Mouse (Mus musculus) heart, adult 2 months (tissue): ENCODE measurements around the gene Elp4. TPM values are rescaled to one million over a fixed set of nuclear protein-coding genes. Genes with fewer than 3 reads are reported as not detected.

Experiments used
- DNase-seq, 2 experiments: peaks; one replicate each; pipeline ENCODE4 v3.0.0; 2021
- H3K27ac ChIP-seq: fragments of 200-600 bp; 2 replicates; pipeline ENCODE4 v1.8.1; 2022
- H3K27me3 ChIP-seq: fragments of 200-500 bp; 2 replicates; pipeline ENCODE4 v1.6.1; 2012; ENCODE audit warnings: mild to moderate bottlenecking, low read length, inconsistent platforms, mixed read lengths; ENCODE audit not compliant: control insufficient read depth, insufficient read depth
- H3K36me3 ChIP-seq: fragments of 200-500 bp; 2 replicates; pipeline ENCODE4 v1.6.1; 2012; ENCODE audit warnings: low read length, inconsistent platforms; ENCODE audit not compliant: control insufficient read depth, insufficient read depth
- H3K4me1 ChIP-seq: fragments of 200-500 bp; 2 replicates; pipeline ENCODE4 v1.6.1; 2011; ENCODE audit warnings: low read length; ENCODE audit not compliant: control insufficient read depth, insufficient read depth
- H3K4me3 ChIP-seq: fragments of 200-600 bp; 2 replicates; pipeline ENCODE4 v1.8.1; 2022
- H3K79me2 ChIP-seq: fragments of 200-500 bp; replicated peaks from 2 replicates; pipeline ENCODE4 v1.6.1; 2012; ENCODE audit warnings: mild to moderate bottlenecking, inconsistent platforms, low read length, moderate library complexity, mixed read lengths; ENCODE audit not compliant: control insufficient read depth, insufficient read depth
- H3K9ac ChIP-seq: fragments of 200-500 bp; 2 replicates; pipeline ENCODE4 v1.6.1; 2012; ENCODE audit warnings: low read depth, mild to moderate bottlenecking, control low read depth, inconsistent platforms, low read length, mixed read lengths
- CTCF ChIP-seq: fragments of 200-600 bp; IDR thresholded peaks from 2 replicates; pipeline ENCODE4 v1.8.1; 2022; ENCODE audit warnings: antibody characterized with exemption, mild to moderate bottlenecking, moderate library complexity
- EP300 ChIP-seq: fragments of 200-500 bp; IDR thresholded peaks from 2 replicates; pipeline ENCODE4 v1.6.1; 2011; ENCODE audit warnings: low read depth, low read length, control low read depth; ENCODE audit not compliant: insufficient read depth
- POLR2A ChIP-seq: fragments of 200-500 bp; IDR thresholded peaks from 2 replicates; pipeline ENCODE4 v1.6.1; 2011; ENCODE audit warnings: mild to moderate bottlenecking, low read depth, low read length, control low read depth; ENCODE audit not compliant: insufficient read depth
- WGBS: fragments of 180-500 bp; shearing (Covaris S2); methylation state at CpG from one replicate; pipeline ENCODE4 v1.1.7; 2018; 5-methylcytosine and 5-hydroxymethylcytosine counted together
- intact Hi-C: fragments of 180-260 bp; cut with DNase I; formaldehyde crosslinking; loops from one replicate; pipeline ENCODE4 v1.15.1; 2025
- long read RNA-seq: library from polyadenylated mRNA; stranded (forward); transcript quantifications from one replicate; pipeline ENCODE4 v2.0.0, GENCODE M21; 2021
- polyA plus RNA-seq: library from polyadenylated mRNA; depleted of rRNA; stranded (reverse); fragments of >200 nt; gene quantifications from 2 replicates; pipeline ENCODE4 v1.2.3, GENCODE M21; 2012; rRNA removed
- total RNA-seq, 2 experiments: library from RNA; stranded (reverse); gene quantifications; 2 replicates each; pipeline ENCODE4 v1.2.3; 2021

Elp4 gene
- total RNA-seq (10 to 100 TPM; 11.2 to 12.3 TPM), polyA plus RNA-seq (2.1 and 3.7 TPM in 2 replicates)
- long read RNA-seq, transcript Elp4-202 (10 exons, 3,048 nt) = major isoform, 14 of 17 reads
- long read RNA-seq, partial matches to known transcripts = 0 of 17 reads
- long read RNA-seq, other reads (novel, unspliced or antisense) = 3 of 17 reads

GRCm38 (mm10) chr2:105903896-105904756 lies at the start of gene Elp4, which contains the start of gene Immp1l:
Gene Elp4, minus strand, starts transcription at chr2:105904564.
Gene Immp1l, plus strand, starts transcription at chr2:105904638.
- Histone ChIP-seq H3K9ac (peak within 1 kb of the TSS; percentile 92), H3K27ac (peak within 1 kb of the TSS; percentile 90), H3K36me3 (no peaks in the 10 kb centered on the region; the same call in 1 of the 2 replicates), H3K79me2 (peaks cover 1% of the 10 kb centered on the region), H3K27me3 (no peaks in the 10 kb centered on the region), H3K4me3 (peak within 1 kb of the TSS; percentile 73), H3K4me1 (no peaks in the 10 kb centered on the region; the same call in 1 of the 2 replicates)
- intact Hi-C loops = loop anchor here (5.0 to 10.0 kb wide), 3 partner anchors 98 to 289 kb away; partner anchors contain the start of gene Dnajc24
- TF ChIP-seq CTCF (no peak), POLR2A (peak; percentile 94)
- under 1% methylated on average over 39 of the region's 39 CpGs for WGBS
- DNase-seq = peak; percentile 97 to 98

DNA sequence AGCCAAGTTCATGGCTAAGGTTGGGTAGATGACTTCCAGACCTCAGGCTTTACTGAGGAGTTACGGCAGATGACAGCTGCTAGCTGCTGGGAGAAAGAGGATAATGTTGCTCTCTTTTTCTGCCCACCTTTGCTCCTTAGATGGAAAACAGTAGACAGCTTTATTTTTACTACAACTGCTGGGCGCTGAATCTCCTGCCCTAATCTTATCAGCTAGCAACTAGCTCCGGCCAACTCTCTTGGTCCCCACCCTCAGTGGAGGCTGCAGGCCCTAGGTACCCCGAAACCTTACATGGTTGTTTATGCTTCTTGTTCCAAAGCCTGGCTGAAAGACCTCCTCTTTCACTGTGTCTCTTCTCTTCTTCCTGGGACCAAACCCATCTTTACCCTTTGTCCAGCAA lies 49.5 kb upstream of the Elp4 start:
- Histone ChIP-seq H3K9ac (no peak overlapping the region), H3K36me3 (peaks cover 7% of the 10 kb centered on the region; the same call in 1 of the 2 replicates), H3K27ac (no peak overlapping the region), H3K4me3 (no peak overlapping the region), H3K79me2 (no peaks in the 10 kb centered on the region), H3K27me3 (no peaks in the 10 kb centered on the region), H3K4me1 (peaks cover 3% of the 10 kb centered on the region)
- 55% methylated on average over 4 of the region's 4 CpGs for WGBS
- intact Hi-C loops = no loop called here
- no peak for DNase-seq
- TF ChIP-seq POLR2A (no peak), CTCF (no peak), EP300 (no peak)

- Histone ChIP-seq H3K9ac (no peak overlapping the region), H3K4me1 (peaks cover 3% of the 10 kb centered on the region), H3K4me3 (no peak overlapping the region), H3K27ac (no peak overlapping the region), H3K27me3 (no peaks in the 10 kb centered on the region), H3K79me2 (no peaks in the 10 kb centered on the region), H3K36me3 (peaks cover 7% of the 10 kb centered on the region; the same call in 1 of the 2 replicates)
- 98% methylated on average over 1 of the region's 1 CpGs for WGBS
- no peak for DNase-seq
- TF ChIP-seq POLR2A (no peak), CTCF (no peak), EP300 (no peak)
- intact Hi-C loops = no loop called here
Observed at GRCm38 (mm10) chr2:105951350-105951940, 47.1 kb upstream of the Elp4 start.

DNA sequence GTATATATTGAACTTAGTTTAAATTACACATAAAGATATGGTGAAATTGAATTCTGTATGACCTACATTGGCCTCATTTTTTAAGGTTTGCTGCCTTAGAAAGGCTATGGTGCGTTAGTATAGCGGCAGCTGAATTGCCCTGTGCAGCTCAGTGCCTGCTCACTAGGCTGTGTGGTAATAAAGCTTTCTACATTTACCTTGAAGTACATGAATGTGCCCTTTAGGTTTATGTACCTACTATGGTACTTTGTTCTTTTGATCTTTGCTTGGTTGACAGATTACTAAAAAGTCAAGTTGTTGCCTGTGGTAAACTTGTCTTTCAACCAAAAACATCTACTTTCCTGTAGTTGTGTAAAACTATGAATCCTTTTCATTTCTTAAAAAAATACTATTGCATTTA lies 45.8 kb upstream of the Elp4 start:
- Histone ChIP-seq H3K79me2 (no peaks in the 10 kb centered on the region), H3K27ac (no peak overlapping the region), H3K4me1 (peaks cover 3% of the 10 kb centered on the region), H3K4me3 (no peak overlapping the region), H3K27me3 (no peaks in the 10 kb centered on the region), H3K9ac (no peak overlapping the region), H3K36me3 (peaks cover 7% of the 10 kb centered on the region; the same call in 1 of the 2 replicates)
- intact Hi-C loops = no loop called here
- no peak for TF ChIP-seq CTCF
- no peak for TF ChIP-seq POLR2A
- TF ChIP-seq EP300 = no peak
- 100% methylated on average over 2 of the region's 2 CpGs for WGBS
- DNase-seq = no peak

DNA sequence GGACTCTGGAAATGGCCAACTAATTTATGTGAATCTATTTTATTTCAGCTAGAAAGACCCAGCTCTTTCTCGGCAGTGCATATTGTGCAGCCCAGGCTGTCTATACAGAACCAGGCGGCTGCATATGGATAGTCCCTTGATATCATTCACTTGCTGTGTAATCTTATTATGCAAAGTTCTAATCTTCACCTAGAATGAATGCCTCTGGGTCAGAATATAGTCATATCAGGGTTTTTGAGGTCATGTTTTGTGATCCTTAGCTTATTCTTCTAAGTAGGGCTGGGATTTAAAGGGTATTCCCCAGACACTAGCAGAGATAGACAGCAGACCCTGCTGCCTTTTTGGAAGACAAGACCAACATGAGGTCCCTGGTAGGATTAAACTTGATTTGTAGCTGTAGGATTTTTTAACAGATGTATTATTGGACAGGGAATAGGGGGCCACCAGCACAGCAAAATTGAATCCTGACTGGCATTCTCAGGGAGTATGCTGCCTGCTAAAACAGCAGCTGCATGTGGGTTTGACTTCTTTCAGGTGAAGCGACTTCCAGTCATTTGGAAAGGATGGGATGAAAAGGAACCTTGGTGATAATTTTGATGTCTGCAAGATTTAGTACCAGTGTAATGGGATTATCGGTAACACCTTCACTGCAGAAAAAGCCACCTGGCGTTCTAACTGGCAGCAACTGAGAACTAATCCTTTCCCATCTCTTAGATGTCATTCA lies 13.4 kb upstream of the Elp4 start:
- Histone ChIP-seq H3K79me2 (peaks cover 4% of the 10 kb centered on the region), H3K27me3 (0 out of 2 replicates have a peak, but pooled peaks cover 1% of the 10 kb centered on the region), H3K27ac (no peak overlapping the region), H3K4me3 (no peak overlapping the region), H3K9ac (no peak overlapping the region), H3K36me3 (no peaks in the 10 kb centered on the region), H3K4me1 (no peaks in the 10 kb centered on the region)
- TF ChIP-seq CTCF (no peak), POLR2A (no peak), EP300 (no peak)
- intact Hi-C loops = no loop called here
- no peak for DNase-seq
- 84% methylated on average over 5 of the region's 5 CpGs for WGBS
